Mouse (Mus musculus) right cerebral cortex, postnatal 4 days (tissue): ENCODE measurements around the gene Nell1.
A peak's percentile ranks its signal among the peaks of the same experiment; 100 is the strongest.

ENCODE experiments used
- DNase-seq: peaks from one replicate; pipeline ENCODE4 v3.0.0-alpha.2; 2022

The Nell1 gene

GRCm38 (mm10) chr7:50338226-50338625, 363.6 kb downstream of the Nell1 start:
- DNase-seq: no peak

- DNase-seq: no peak
Measured at GRCm38 (mm10) chr7:50338757-50339156, 364.1 kb downstream of the Nell1 start.

- DNase-seq: no peak
Measured at GRCm38 (mm10) chr7:50351564-50351963, 376.9 kb downstream of the Nell1 start.

DNA sequence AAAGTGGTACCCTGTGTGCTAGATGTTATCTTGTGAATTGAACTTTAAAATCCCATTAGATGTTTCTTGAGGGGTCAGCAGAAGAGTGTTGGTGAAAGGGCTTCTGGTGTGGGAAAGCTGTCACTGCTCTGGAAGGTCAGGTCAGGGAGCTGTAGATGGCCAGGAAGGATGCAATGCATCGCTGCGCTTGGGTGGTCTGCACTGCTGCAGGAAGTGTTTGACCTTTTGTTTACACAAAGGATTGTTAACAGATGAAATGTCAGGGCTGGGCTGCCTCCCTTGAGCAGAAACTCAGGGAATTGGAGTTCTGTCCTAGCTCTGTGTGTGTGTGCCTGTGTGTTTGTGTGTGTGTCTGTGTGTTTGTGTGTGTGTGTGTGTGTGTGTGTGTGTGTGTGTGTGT, 382.5 kb downstream of the Nell1 start:
- no peak for DNase-seq

DNA sequence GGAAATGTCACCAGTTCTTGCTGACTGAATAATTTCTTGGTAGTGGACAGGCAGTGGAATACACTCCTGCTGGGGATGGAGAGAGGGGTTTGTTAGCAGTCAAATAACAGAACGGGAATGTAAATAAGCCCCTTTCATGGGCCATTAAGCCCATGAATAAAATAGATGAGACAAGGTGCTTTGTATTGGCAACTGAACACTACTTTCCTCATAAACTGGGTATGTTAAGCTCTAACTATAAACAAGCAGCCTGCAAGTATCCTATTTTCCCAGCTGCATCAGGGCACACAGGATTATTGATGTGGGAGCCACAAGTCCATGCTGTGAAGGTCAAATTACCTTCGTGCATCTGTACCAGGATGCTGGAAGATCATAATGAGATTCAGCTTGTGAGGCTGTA, 387.4 kb downstream of the Nell1 start:
- no peak for DNase-seq

- peak; percentile 21 for DNase-seq
Measured at GRCm38 (mm10) chr7:50374876-50375275, 400.2 kb downstream of the Nell1 start.

- no peak for DNase-seq
Measured at GRCm38 (mm10) chr7:50410421-50410820, 435.8 kb downstream of the Nell1 start.

GRCm38 (mm10) chr7:50419976-50420375, 445.3 kb downstream of the Nell1 start:
- no peak for DNase-seq

GRCm38 (mm10) chr7:50422422-50423195, 447.9 kb downstream of the Nell1 start:
- no peak for DNase-seq

- DNase-seq: no peak
Measured at GRCm38 (mm10) chr7:50429725-50430124, 455.1 kb downstream of the Nell1 start.

- no peak for DNase-seq
Measured at GRCm38 (mm10) chr7:50441237-50441636, 466.6 kb downstream of the Nell1 start.

DNA sequence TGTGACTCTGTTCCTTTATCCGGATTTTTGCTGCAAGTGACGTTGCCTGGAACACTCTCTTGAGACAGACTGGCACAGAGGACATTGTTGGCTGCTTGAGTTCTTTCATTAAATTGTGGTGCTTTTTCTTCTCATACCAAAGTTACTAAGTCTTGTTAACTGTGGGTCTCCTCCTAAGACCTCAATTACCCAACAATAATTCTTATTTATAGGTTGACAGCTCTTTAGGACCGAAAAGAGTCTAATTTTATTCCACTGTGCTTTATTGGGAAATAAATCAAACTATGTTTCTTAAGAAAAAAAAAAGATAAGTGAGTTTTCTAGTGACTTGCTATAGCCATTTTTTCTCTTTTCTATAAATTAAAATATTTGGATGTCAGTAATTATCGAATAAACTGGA, 472.7 kb downstream of the Nell1 start:
- no peak for DNase-seq

DNA sequence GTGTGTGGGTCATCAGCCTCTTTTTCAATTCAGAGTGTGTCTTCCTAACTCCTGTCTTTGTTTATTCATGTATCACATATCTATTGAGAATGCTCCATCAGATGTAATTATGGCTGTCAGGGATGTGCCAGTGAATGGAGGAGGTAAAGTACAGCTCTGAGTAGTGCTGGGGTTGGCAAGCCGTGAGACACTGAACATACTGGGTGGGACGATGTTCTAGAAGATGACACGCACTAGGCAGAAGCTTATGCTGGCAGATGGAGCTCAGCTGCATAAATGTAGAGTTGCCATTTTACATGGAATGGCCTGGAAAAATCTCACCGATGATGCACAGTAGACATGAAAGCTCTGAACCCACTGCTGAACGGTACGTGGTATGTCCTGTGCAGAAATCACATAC, 493.1 kb downstream of the Nell1 start:
- no peak for DNase-seq

GRCm38 (mm10) chr7:50470555-50470954, 495.9 kb downstream of the Nell1 start:
- no peak for DNase-seq

GRCm38 (mm10) chr7:50482011-50482410, 507.3 kb downstream of the Nell1 start:
- no peak for DNase-seq

- DNase-seq: peak; percentile 50
Measured at GRCm38 (mm10) chr7:50485304-50485703, 510.6 kb downstream of the Nell1 start.

- no peak for DNase-seq
Measured at GRCm38 (mm10) chr7:50486884-50487420, 512.3 kb downstream of the Nell1 start.

DNA sequence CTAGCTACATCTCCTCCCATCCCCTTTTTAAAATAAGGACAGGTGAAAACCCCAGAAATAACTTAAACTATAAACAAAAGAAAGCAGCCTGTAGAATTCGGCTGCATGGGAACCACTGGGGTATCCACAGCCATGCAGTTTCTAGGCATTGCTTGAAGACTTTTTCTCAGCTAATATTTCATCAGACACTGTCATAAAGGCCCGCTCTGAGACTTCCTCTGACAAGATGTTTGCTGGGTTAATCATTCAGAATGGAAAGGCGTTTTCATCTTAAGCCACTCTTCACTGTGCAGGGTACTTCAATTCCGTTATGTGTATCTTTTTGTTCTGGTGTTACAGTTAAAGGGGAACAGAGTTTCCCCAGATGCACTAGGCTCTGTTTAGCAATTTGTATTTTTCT, 526.9 kb downstream of the Nell1 start:
- DNase-seq: no peak

- no peak for DNase-seq
Measured at GRCm38 (mm10) chr7:50507047-50507446, 532.4 kb downstream of the Nell1 start.

GRCm38 (mm10) chr7:50514830-50515229, 540.2 kb downstream of the Nell1 start:
- no peak for DNase-seq

GRCm38 (mm10) chr7:50516681-50517080, 542.0 kb downstream of the Nell1 start:
- no peak for DNase-seq

- no peak for DNase-seq
Measured at GRCm38 (mm10) chr7:50543373-50543772, 568.7 kb downstream of the Nell1 start.

- DNase-seq: no peak
Measured at GRCm38 (mm10) chr7:50549572-50549971, 574.9 kb downstream of the Nell1 start.

DNA sequence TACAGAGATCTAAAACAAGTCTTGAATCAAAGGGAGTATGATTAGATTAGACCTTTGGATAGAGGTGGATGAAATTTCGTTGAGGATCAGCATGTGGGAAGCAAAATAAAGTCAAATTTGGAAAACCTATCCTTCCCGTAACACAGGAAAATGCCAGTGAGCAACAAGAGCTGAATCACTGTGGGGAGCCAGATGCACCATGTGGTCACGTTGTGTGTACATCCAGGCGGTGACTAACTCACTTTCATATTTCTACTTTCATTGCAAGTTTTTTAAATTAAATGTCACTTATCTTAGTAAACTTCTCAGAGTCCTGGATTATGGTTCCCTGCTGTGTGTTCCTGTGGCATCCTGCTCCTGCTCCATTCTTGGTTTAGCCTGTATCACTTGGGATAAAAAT, 576.8 kb downstream of the Nell1 start:
- no peak for DNase-seq

- no peak for DNase-seq
Measured at GRCm38 (mm10) chr7:50562708-50563107, 588.0 kb downstream of the Nell1 start.
